Mouse (Mus musculus) bone marrow macrophage, adult 2 months (primary cell): ENCODE results near the gene Gdap1l1.

ENCODE experiments used
- CTCF ChIP-seq: IDR thresholded peaks from 2 replicates; pipeline ENCODE4 v1.5.1; 2012; ENCODE audit warnings: low read depth, mild to moderate bottlenecking, low read length, moderate library complexity
- POLR2A ChIP-seq: IDR thresholded peaks from 2 replicates; pipeline ENCODE4 v1.6.1; 2012; ENCODE audit warnings: mild to moderate bottlenecking, low read depth, low read length, borderline replicate concordance

GRCm38 (mm10) chr2:163447375-163447774 is 9.1 kb downstream of the Gdap1l1 start:
- TF ChIP-seq CTCF (no peak), POLR2A (no peak)
